Mouse (Mus musculus): Measurements from ENCODE around the gene Mup18. TPM values are rescaled to one million over a fixed set of nuclear protein-coding genes. Genes with fewer than 3 reads are reported as not detected.
"Not testable (repeated sequence)": the region's sequence is repeated elsewhere in the genome, so short reads cannot be mapped to it uniquely, and the experiment has no call there.

The Mup18 gene
- polyA plus RNA-seq (2015; fragmentation: Nextera tagmentation; extraction: Ambion mirVana) = 1.1 TPM in 1 of 2 replicates, not detected in the other

DNA sequence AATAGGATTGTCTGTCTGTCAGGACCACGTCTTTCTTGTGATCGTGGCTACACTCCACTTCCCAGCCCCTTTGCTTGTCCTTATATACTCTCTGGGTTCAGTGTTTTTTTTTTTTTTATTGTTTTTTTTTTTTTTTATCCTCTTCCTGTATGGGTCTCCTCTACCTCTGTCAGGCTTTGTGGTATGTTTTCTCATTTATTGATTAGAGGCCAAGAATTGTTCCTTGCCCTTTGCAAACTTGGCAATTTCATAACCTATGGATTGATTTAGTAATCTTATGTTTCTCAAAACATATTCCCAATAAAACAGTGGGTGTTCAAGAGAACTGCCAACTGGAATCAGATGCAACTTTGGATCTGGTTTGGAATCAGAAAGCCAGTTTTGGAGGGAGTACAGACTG, at the start of gene Mup18:
Mup18 (minus strand) TSS at position 101 of the 400 bp plus-strand sequence.
- not testable (repeated sequence) for H3K4me3 ChIP-seq; H3K9ac ChIP-seq; H3K9me3 ChIP-seq; H3K27ac ChIP-seq; ATAC-seq (ENCODE audit: low FRiP score, low read depth); H3K4me1 ChIP-seq; H3K4me2 ChIP-seq (replicated peaks); H3K36me3 ChIP-seq; H3K27me3 ChIP-seq
- WGBS = 85% methylated on average over 2 of the region's 2 CpGs

DNA sequence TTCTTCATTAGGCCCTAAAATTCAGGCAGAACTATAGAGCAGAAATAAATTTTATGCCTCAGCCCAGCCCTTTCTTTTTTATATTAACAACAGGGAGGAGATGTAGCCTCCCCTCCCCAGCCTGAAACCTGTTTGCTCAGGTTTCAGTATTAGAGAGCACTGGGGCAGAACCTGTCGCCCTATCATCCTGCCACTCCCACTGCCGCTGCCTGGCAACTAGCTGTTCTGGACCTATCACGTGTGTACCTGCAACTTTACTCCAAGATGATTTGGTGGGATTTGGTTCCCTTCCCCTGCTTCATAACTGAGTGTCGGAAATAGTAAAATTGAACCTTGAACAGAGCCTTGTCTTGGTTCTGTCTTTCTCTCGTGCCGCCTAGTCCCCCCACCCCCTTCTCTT, 40.4 kb upstream of the Mup18 start:
- not testable (repeated sequence) for ATAC-seq (ENCODE audit: low FRiP score, low read depth); H3K27ac ChIP-seq; H3K9ac ChIP-seq; H3K9me3 ChIP-seq; H3K4me3 ChIP-seq; H3K4me1 ChIP-seq; H3K27me3 ChIP-seq; H3K4me2 ChIP-seq (replicated peaks); H3K36me3 ChIP-seq
- 84% methylated on average over 6 of the region's 6 CpGs for WGBS

Other genes starting within 250 kb of the Mup18 start
- 0.42 TPM in 1 of 2 replicates, not detected in the other for gene Mup15, start 234.4 kb downstream of the Mup18 start, polyA plus RNA-seq (2015; fragmentation: Nextera tagmentation; extraction: Ambion mirVana)
- not detected in 2 replicates for gene Mup16, start 154.6 kb downstream of the Mup18 start, polyA plus RNA-seq (2015; fragmentation: Nextera tagmentation; extraction: Ambion mirVana)
- gene Mup17, start 78.3 kb downstream of the Mup18 start, polyA plus RNA-seq (2015; fragmentation: Nextera tagmentation; extraction: Ambion mirVana) = not detected in 2 replicates
- not detected in 2 replicates for gene Mup19, start 108.1 kb upstream of the Mup18 start, polyA plus RNA-seq (2015; fragmentation: Nextera tagmentation; extraction: Ambion mirVana)
- not detected in 2 replicates for gene Mup5, start 161.1 kb upstream of the Mup18 start, polyA plus RNA-seq (2015; fragmentation: Nextera tagmentation; extraction: Ambion mirVana)